Mouse (Mus musculus) gastrocnemius, adult 2 months (tissue): ENCODE measurements around the gene Nudt3. TPM values are rescaled to one million over a fixed set of nuclear protein-coding genes. Genes with fewer than 3 reads are reported as not detected.

Source experiments
- DNase-seq: peaks from one replicate; pipeline ENCODE4 v3.0.0; 2022
- H3K27ac ChIP-seq: fragments of 200-600 bp; 2 replicates; pipeline ENCODE4 v1.8.1; 2022; ENCODE audit warnings: mild to moderate bottlenecking
- H3K4me3 ChIP-seq: fragments of 200-600 bp; 2 replicates; pipeline ENCODE4 v1.8.1; 2022; ENCODE audit warnings: mild to moderate bottlenecking, moderate library complexity
- CTCF ChIP-seq: fragments of 200-600 bp; IDR thresholded peaks from 2 replicates; pipeline ENCODE4 v1.8.1; 2022; ENCODE audit warnings: antibody characterized with exemption, mild to moderate bottlenecking, moderate library complexity
- intact Hi-C: fragments of 180-260 bp; cut with DNase I; formaldehyde crosslinking; loops from one replicate; pipeline ENCODE4 v1.15.1; 2025
- total RNA-seq, 2 experiments: library from RNA; stranded (reverse); gene quantifications; 2 replicates each; pipeline ENCODE4 v1.2.3; 2021

Gene Nudt3
- total RNA-seq, 2 experiments from 2014 or later, result 222 to 261 TPM

- Histone ChIP-seq H3K4me3 (no peak overlapping the region), H3K27ac (no peak overlapping the region)
- intact Hi-C loops, result no loop called here
- TF ChIP-seq CTCF, result no peak
- DNase-seq, result no peak
These were observed 55.1 kb downstream of the Nudt3 start for GRCm38 (mm10) chr17:27568228-27568627.

- DNase-seq, result no peak
- intact Hi-C loops, result loop anchor here (1.0 kb wide), 1 partner anchor 63 kb away; no protein-coding TSS in a partner anchor
- no peak for TF ChIP-seq CTCF
- Histone ChIP-seq H3K27ac (peak overlapping the region; percentile 88), H3K4me3 (peak overlapping the region; percentile 86)
These were observed 57.4 kb downstream of the Nudt3 start for GRCm38 (mm10) chr17:27565942-27566267.

- TF ChIP-seq CTCF, result no peak; the same call in 1 of the 2 replicates
- intact Hi-C loops, result loop anchor here (1.0 kb wide), 1 partner anchor 64 kb away; no protein-coding TSS in a partner anchor
- Histone ChIP-seq H3K4me3 (peak within 1 kb of the TSS; percentile 86), H3K27ac (peak within 1 kb of the TSS; percentile 88)
- DNase-seq, result peak; percentile 97
These were observed 57.9 kb downstream of the Nudt3 start, which contains the start of gene AI413582 for GRCm38 (mm10) chr17:27565163-27565941. Gene AI413582 (minus strand): TSS chr17:27565756.

- H3K27ac ChIP-seq, result peak overlapping the region; percentile 88
- H3K4me3 ChIP-seq, result peak overlapping the region; percentile 86
- peak; percentile 6; the same call in 1 of the 2 replicates for TF ChIP-seq CTCF
- DNase-seq, result no peak
- intact Hi-C loops, result loop anchor here (1.0 kb wide), 1 partner anchor 65 kb away; no protein-coding TSS in a partner anchor
These were observed 58.7 kb downstream of the Nudt3 start for GRCm38 (mm10) chr17:27564391-27565162.

GRCm38 (mm10) chr17:27563771-27564244, 59.5 kb downstream of the Nudt3 start:
- TF ChIP-seq CTCF, result no peak
- H3K4me3 ChIP-seq, result no peak overlapping the region
- DNase-seq, result no peak
- no peak overlapping the region for H3K27ac ChIP-seq
- intact Hi-C loops, result no loop called here

- H3K4me3 ChIP-seq, result no peak overlapping the region
- intact Hi-C loops, result no loop called here
- H3K27ac ChIP-seq, result no peak overlapping the region
- TF ChIP-seq CTCF, result no peak
- no peak for DNase-seq
These were observed 61.3 kb downstream of the Nudt3 start for GRCm38 (mm10) chr17:27561809-27562526.

- DNase-seq, result no peak
- H3K4me3 ChIP-seq, result no peak overlapping the region
- no peak for TF ChIP-seq CTCF
- intact Hi-C loops, result no loop called here
- H3K27ac ChIP-seq, result no peak overlapping the region
These were observed 62.3 kb downstream of the Nudt3 start for GRCm38 (mm10) chr17:27560926-27561480.

GRCm38 (mm10) chr17:27559596-27559995, 63.7 kb downstream of the Nudt3 start:
- H3K4me3 ChIP-seq, result no peak overlapping the region
- peak; percentile 4 for DNase-seq
- no peak for TF ChIP-seq CTCF
- H3K27ac ChIP-seq, result no peak overlapping the region
- intact Hi-C loops, result no loop called here

- no peak for TF ChIP-seq CTCF
- peak; percentile 15 for DNase-seq
- Histone ChIP-seq H3K27ac (no peak overlapping the region), H3K4me3 (no peak overlapping the region)
- intact Hi-C loops, result no loop called here
These were observed 64.5 kb downstream of the Nudt3 start for GRCm38 (mm10) chr17:27558845-27559244.

- Histone ChIP-seq H3K27ac (peak overlapping the region; percentile 85), H3K4me3 (peak overlapping the region; percentile 82)
- no peak for TF ChIP-seq CTCF
- DNase-seq, result peak; percentile 19
- intact Hi-C loops, result no loop called here
These were observed 65.2 kb downstream of the Nudt3 start for GRCm38 (mm10) chr17:27557927-27558661.

GRCm38 (mm10) chr17:27557181-27557926, 65.9 kb downstream of the Nudt3 start:
- peak overlapping the region; percentile 85 for H3K27ac ChIP-seq
- intact Hi-C loops, result no loop called here
- peak; percentile 56 for DNase-seq

More at GRCm38 (mm10) chr17:27557181-27557926, 65.9 kb downstream of the Nudt3 start:
- peak overlapping the region; percentile 82 for H3K4me3 ChIP-seq
- TF ChIP-seq CTCF, result peak; percentile 29; the same call in 1 of the 2 replicates
